Mouse (Mus musculus): ENCODE data around the gene Rin1. TPM values are rescaled to one million over a fixed set of nuclear protein-coding genes. Genes with fewer than 3 reads are reported as not detected.

Rin1 gene
- total and polyA plus RNA-seq, 3 experiments, result 0.13 to 0.89 (median 0.47) TPM

- Histone ChIP-seq H3K4me1 (ENCODE audit: control insufficient read depth in 1 of 2, insufficient read depth in 2 of 2) (peaks cover 0 to 11% of the 10 kb centered on the region in 2 experiments; a peak in 1 of 4 replicates), H3K36me3 (replicated peaks in 1 of 2; ENCODE audit: control insufficient read depth in 1 of 2, insufficient read depth in 1 of 2, low read length in 1 of 2) (no peaks in the 10 kb centered on the region), H3K9ac (ENCODE audit: insufficient read depth, low read depth) (no peak overlapping the region), H3K9me3 (replicated peaks; ENCODE audit: low read length) (no peaks in the 10 kb centered on the region), H3K4me3 (replicated peaks in 1 of 3; ENCODE audit: low read depth in 2 of 3, low read length in 2 of 3, poor library complexity in 1 of 3) (no peak overlapping the region), H3K27me3 (replicated peaks) (peaks cover 50% of the 10 kb centered on the region), H3K27ac (ENCODE audit: insufficient read depth, low read depth) (no peak overlapping the region), H3K4me2 (ENCODE audit: insufficient read depth, low read depth, poor library complexity, severe bottlenecking) (no peak overlapping the region), H3K79me2 (replicated peaks; ENCODE audit: control insufficient read depth, extremely low read depth, insufficient read depth, poor library complexity, severe bottlenecking) (no peaks in the 10 kb centered on the region)
- in situ Hi-C loops (cut with MboI; ENCODE audit: low pct_ligation_motif_present, low pct_unique_long_range_greater_than_20kb, low sequenced_read_pairs), result no loop called here
- TF ChIP-seq MYC (IDR thresholded peaks at IDR 0.05; ENCODE audit: low read depth, low read length) (no peak), TBP (conservative IDR thresholded peaks at IDR 0.05; ENCODE audit: low read depth, low read length) (no peak), ZKSCAN1 (IDR thresholded peaks at IDR 0.05; ENCODE audit: borderline replicate concordance, low read depth, low read length) (no peak), SMC3 (IDR thresholded peaks at IDR 0.05; ENCODE audit: low read depth, low read length) (no peak), CHD2 (IDR thresholded peaks at IDR 0.05; ENCODE audit: low read length) (no peak), RAD21 (IDR thresholded peaks at IDR 0.05; ENCODE audit: low read depth, low read length) (no peak), USF1 (IDR thresholded peaks at IDR 0.05; ENCODE audit: low read depth, low read length) (no peak), ZC3H11A (IDR thresholded peaks at IDR 0.05; ENCODE audit: low read depth, low read length) (no peak), NRF1 (IDR thresholded peaks at IDR 0.05; ENCODE audit: low read depth, low read length) (no peak)
- no peak for DNase-seq (ENCODE audit: extremely low read depth)
- dilution Hi-C loops (cut with MboI; ENCODE audit: extremely low pct_ligation_motif_present, extremely low pct_unique_long_range_greater_than_20kb, low sequenced_read_pairs), result no loop called here
These were observed 37.1 kb upstream of the Rin1 start for GRCm38 (mm10) chr19:5013138-5013537.

- H3K9ac ChIP-seq (ENCODE audit: insufficient read depth, low read depth), result no peak overlapping the region
- in situ Hi-C loops (cut with MboI; ENCODE audit: low pct_ligation_motif_present, low pct_unique_long_range_greater_than_20kb, low sequenced_read_pairs) (no loop called here), dilution Hi-C loops (cut with MboI; ENCODE audit: extremely low pct_ligation_motif_present, extremely low pct_unique_long_range_greater_than_20kb, low sequenced_read_pairs) (no loop called here)
- TF ChIP-seq NRF1 (IDR thresholded peaks at IDR 0.05; ENCODE audit: low read depth, low read length) (no peak), CTCF (conservative IDR thresholded peaks at IDR 0.05 in 1 of 2, IDR thresholded peaks at IDR 0.05 in 1 of 2; ENCODE audit: low read depth in 2 of 2, low read length in 2 of 2) (peak; percentile 66 to 71), RAD21 (IDR thresholded peaks at IDR 0.05; ENCODE audit: low read depth, low read length) (peak; percentile 47), IRF4 (IDR thresholded peaks at IDR 0.05; ENCODE audit: low read depth, low read length) (peak; percentile 43; the same call in 1 of the 2 replicates), SMC3 (IDR thresholded peaks at IDR 0.05; ENCODE audit: low read depth, low read length) (0 out of 2 replicates have a peak, but pooled peaks have one; percentile 1)
- H3K9me3 ChIP-seq (replicated peaks; ENCODE audit: low read length), result no peaks in the 10 kb centered on the region
- no peak overlapping the region for H3K4me3 ChIP-seq (replicated peaks in 1 of 3; ENCODE audit: low read depth in 2 of 3, low read length in 2 of 3, poor library complexity in 1 of 3)
- no peaks in the 10 kb centered on the region for H3K36me3 ChIP-seq (replicated peaks in 1 of 2; ENCODE audit: control insufficient read depth in 1 of 2, insufficient read depth in 1 of 2, low read length in 1 of 2)
- no peaks in the 10 kb centered on the region for H3K79me2 ChIP-seq (replicated peaks; ENCODE audit: control insufficient read depth, extremely low read depth, insufficient read depth, poor library complexity, severe bottlenecking)
- peaks cover 45% of the 10 kb centered on the region for H3K27me3 ChIP-seq (replicated peaks)
- no peak overlapping the region for H3K27ac ChIP-seq (ENCODE audit: insufficient read depth, low read depth)
- peak; percentile 60 for DNase-seq (ENCODE audit: extremely low read depth)
- peaks cover 0 to 13% of the 10 kb centered on the region in 2 experiments; a peak in 1 of 4 replicates for H3K4me1 ChIP-seq (ENCODE audit: control insufficient read depth in 1 of 2, insufficient read depth in 2 of 2)
- no peak overlapping the region for H3K4me2 ChIP-seq (ENCODE audit: insufficient read depth, low read depth, poor library complexity, severe bottlenecking)
These were observed 35.3 kb upstream of the Rin1 start for GRCm38 (mm10) chr19:5014961-5015398.

- in situ Hi-C loops (cut with MboI; ENCODE audit: low pct_ligation_motif_present, low pct_unique_long_range_greater_than_20kb, low sequenced_read_pairs), result no loop called here
- Histone ChIP-seq H3K9ac (ENCODE audit: insufficient read depth, low read depth) (no peak overlapping the region), H3K79me2 (replicated peaks; ENCODE audit: control insufficient read depth, extremely low read depth, insufficient read depth, poor library complexity, severe bottlenecking) (no peaks in the 10 kb centered on the region), H3K4me3 (replicated peaks in 1 of 3; ENCODE audit: low read depth in 2 of 3, low read length in 2 of 3, poor library complexity in 1 of 3) (no peak overlapping the region), H3K9me3 (replicated peaks; ENCODE audit: low read length) (no peaks in the 10 kb centered on the region), H3K27me3 (replicated peaks) (peaks cover 47% of the 10 kb centered on the region), H3K4me2 (ENCODE audit: insufficient read depth, low read depth, poor library complexity, severe bottlenecking) (peak overlapping the region; percentile 47; the same call in 1 of the 2 replicates), H3K4me1 (ENCODE audit: control insufficient read depth in 1 of 2, insufficient read depth in 2 of 2) (peaks cover 0 to 13% of the 10 kb centered on the region in 2 experiments; a peak in 1 of 4 replicates), H3K36me3 (replicated peaks in 1 of 2; ENCODE audit: control insufficient read depth in 1 of 2, insufficient read depth in 1 of 2, low read length in 1 of 2) (no peaks in the 10 kb centered on the region), H3K27ac (ENCODE audit: insufficient read depth, low read depth) (no peak overlapping the region)
- no peak for TF ChIP-seq GABPA (IDR thresholded peaks at IDR 0.05; ENCODE audit: insufficient replicate concordance, low read depth, low read length)
- TF ChIP-seq CHD1 (IDR thresholded peaks at IDR 0.05; ENCODE audit: low read depth, low read length), result no peak
- no peak for TF ChIP-seq BHLHE40 (IDR thresholded peaks at IDR 0.05; ENCODE audit: low read depth, low read length)
- no peak for TF ChIP-seq E2F4 (IDR thresholded peaks at IDR 0.05; ENCODE audit: insufficient replicate concordance, low read depth, low read length)
- TF ChIP-seq USF1 (IDR thresholded peaks at IDR 0.05; ENCODE audit: low read depth, low read length), result no peak
- dilution Hi-C loops (cut with MboI; ENCODE audit: extremely low pct_ligation_motif_present, extremely low pct_unique_long_range_greater_than_20kb, low sequenced_read_pairs), result no loop called here
- DNase-seq (ENCODE audit: extremely low read depth), result no peak
These were observed 34.0 kb upstream of the Rin1 start for GRCm38 (mm10) chr19:5016221-5016742.

Measured in CH12.LX (cell line).